Mouse (Mus musculus) urinary bladder, postnatal 0 days (tissue): ENCODE results near the gene Dedd. TPM values are rescaled to one million over a fixed set of nuclear protein-coding genes. Genes with fewer than 3 reads are reported as not detected.

Experiments
- polyA plus RNA-seq: library from polyadenylated mRNA; unstranded; fragments of >200 nt; fragmentation: Nextera tagmentation; extraction: Ambion mirVana; gene quantifications from 2 replicates; pipeline ENCODE4 v1.2.1, GENCODE M21; 2015

Dedd gene
- 34.0 and 36.6 TPM in 2 replicates for polyA plus RNA-seq

GRCm38 (mm10) chr1:171328839-171329432 lies at the start of gene Dedd:
TSS of gene Dedd (plus strand) at chr1:171329145.

GRCm38 (mm10) chr1:171280916-171281527 lies 47.9 kb upstream of the Dedd start, which contains the start of gene Ppox:
TSS of gene Ppox (minus strand) at chr1:171281186.

DNA sequence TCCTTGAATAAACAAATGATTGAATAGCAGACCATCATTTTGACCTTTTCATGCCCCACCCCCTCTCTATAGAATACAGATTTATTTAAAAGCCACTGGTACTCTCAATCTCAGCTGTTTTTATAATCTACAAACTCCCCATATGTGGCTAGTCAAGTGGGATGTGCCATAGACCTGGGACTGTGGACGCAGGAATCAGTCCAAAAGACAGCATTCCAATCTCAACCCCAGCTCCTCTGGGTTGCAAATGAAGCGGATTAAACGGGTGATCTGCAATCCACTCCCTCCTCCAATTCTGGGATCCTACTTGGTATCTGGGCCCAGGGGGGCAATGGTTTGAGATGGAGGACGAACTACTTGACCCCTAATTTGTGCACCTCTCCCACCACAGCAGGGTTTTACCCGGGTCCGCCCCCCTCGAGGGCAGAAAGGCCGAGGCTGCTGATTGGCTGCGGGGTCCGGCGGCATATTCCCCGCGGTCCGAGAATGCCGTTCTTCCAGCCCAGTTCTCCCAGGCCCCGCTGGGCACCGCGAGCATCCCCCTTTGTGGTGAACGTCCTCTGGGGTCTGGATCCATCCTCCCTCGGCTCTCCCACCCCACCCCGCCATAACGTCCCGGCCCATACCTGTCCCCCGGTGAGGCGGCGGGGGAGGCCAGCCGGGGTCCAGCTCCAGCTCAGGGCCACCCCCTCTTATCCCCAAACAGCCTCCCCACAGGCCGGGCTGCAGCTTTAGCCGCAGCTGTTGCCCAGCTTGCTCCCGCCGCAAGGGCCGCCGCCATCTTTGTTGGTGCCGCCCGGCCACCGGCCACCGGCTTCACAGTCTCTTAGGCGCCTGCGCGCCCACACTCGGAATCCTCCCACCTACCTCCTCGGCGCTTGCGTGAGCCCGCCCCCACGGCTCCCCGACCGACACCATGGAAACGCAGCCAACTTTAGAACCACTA lies 41.5 kb upstream of the Dedd start, which contains the start of gene Usp21:
Usp21 (minus strand) TSS at position 856 of the 946 bp plus-strand sequence.

DNA sequence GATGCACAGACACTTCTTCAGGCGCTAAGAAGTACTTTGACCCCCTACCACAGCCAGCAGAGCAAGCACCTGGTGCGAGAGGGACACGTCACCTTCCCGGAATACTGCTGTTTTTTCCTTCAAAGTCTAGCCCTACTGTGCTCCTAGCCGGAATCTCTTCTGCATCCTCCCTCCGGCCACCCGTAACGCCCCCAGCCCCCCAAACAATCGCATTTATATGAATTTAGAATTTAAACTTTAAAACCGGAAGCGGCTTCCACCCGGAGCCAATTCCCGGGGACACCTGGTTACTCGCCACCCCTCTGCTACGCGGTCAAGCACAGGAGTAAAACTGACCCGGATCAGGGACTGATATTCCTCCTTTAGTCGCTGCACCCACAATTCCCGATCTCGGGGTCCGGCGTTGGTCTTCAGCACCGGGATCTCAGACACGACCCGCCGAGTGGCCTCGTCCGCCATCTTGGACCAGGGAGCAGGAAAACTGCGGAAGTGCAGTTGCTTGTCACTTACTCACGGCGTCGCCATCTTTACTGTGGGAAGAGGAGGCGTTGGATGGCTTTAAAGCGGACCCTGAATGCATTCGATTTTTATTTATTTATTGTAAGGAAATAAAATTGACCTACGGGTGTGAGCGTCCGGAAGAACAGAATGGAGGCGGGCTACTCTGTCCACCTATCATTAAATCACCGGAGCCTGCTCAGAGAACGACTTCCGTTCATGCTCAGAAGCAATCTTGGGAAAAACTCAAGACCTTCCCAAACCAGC lies 34.5 kb upstream of the Dedd start, which contains the start of gene Ufc1:
Ufc1 (minus strand) TSS at position 727 of the 765 bp plus-strand sequence.

DNA sequence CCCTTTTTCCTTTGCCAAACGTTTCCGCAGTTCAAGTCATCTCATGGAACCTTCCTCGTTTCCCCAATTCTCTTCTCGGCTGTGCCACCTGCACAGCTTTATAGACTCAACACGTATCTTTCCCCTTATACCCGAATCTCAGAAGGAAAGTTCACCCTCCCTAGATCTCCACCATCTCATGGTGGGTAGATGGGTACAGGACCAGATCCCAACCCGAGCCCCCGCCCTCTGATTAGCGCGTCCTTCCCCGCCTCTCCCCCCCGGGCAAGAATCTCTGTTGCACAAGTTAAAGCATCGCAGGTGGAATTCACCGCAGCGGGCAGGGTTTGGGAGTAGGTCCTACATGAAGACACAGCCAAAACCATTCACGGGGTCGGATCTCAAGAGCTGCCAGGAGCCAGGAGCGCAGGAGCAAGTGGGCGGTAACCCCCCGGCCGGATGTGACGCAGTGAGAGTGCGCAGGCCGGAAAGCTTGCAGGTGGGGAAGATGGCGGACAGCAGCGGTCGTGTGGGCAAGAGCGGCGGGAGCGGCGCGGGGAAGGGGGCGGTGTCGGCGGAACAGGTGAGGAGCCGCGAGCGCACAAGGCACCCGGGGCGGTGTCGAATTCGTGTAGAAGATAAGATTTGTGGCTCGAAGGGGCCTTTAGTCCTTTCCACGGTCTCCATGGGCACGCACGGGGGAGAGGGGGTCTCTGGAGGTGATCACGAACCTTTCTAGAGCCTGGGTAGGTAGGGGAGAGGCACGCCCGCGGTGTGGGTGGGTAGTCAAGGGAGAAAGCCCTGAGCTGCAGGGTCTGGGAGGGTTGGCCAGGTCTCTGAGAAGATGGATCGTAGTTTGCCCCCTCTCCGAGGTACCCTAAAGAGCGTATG lies 16.5 kb downstream of the Dedd start, which contains the start of the genes Nit1 and Pfdn2:
Nit1 (minus strand) TSS at position 422 of the 870 bp plus-strand sequence.
Pfdn2 (plus strand) TSS at position 446 of the 870 bp plus-strand sequence.

GRCm38 (mm10) chr1:171360656-171361055 lies 31.7 kb downstream of the Dedd start, which contains the start of gene Klhdc9:
TSS of gene Klhdc9 (minus strand) at chr1:171360798.

GRCm38 (mm10) chr1:171369845-171370556 lies 41.1 kb downstream of the Dedd start, which contains the start of gene Nectin4:
TSS of gene Nectin4 (plus strand) at chr1:171370099.

DNA sequence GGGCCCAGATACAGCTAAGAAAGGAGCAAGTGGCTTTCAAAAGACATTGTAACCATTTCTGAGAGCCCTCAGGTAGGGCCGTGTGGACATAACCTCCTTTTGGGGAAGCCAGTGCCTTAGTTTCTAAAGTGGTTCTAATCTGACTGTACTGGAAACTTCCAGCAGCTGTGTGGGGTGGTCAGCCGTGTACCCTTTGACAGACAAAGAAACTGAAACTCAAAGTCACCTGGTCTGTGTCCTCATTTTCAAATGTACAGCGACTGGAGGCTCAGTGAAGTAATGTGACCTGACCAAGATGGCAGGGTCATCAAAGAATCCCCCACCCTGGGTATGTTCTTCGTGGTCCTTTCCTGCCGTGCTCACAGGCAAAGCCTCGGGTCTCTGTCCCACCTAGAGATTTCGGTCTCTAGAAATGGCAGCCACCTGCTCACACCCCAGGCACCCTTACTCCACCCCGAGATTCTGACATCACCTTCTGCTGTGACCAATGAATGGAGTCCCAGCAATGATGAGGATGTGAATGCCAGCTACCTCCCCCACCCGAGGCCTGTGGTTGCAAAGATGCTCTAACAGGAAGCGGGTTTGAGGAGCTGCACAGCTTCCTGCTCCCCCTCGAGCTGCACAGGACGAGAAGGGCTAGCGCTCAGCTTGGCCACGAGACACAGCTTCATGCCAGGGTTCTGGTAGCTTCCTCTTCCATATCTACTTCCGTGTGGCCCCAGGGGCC lies 59.6 kb downstream of the Dedd start, which contains the start of gene Arhgap30:
Arhgap30 (plus strand) TSS at position 579 of the 727 bp plus-strand sequence.

Other genes with a start within 250 kb of the Dedd start
- gene Cfap126, start 215.2 kb upstream of the Dedd start, polyA plus RNA-seq = 1.4 and 1.5 TPM in 2 replicates
- 266 and 286 TPM in 2 replicates for gene Sdhc, start 178.5 kb upstream of the Dedd start, polyA plus RNA-seq
- gene Mpz, start 178.4 kb upstream of the Dedd start, polyA plus RNA-seq = 1.6 and 1.7 TPM in 2 replicates
- gene Pcp4l1, start 132.9 kb upstream of the Dedd start, polyA plus RNA-seq = 246 and 265 TPM in 2 replicates
- gene Nr1i3, start 115.2 kb upstream of the Dedd start, polyA plus RNA-seq = 0.15 and 0.28 TPM in 2 replicates
- 24.1 and 24.4 TPM in 2 replicates for gene Tomm40l, start 106.6 kb upstream of the Dedd start, polyA plus RNA-seq
- 4.0 and 20.3 TPM in 2 replicates for gene Apoa2, start 104.1 kb upstream of the Dedd start, polyA plus RNA-seq
- 66.5 and 150 TPM in 2 replicates for gene Fcer1g, start 94.8 kb upstream of the Dedd start, polyA plus RNA-seq
- 4.6 and 5.8 TPM in 2 replicates for gene Adamts4, start 78.7 kb upstream of the Dedd start, polyA plus RNA-seq
- gene Ndufs2, start 77.8 kb upstream of the Dedd start, polyA plus RNA-seq = 196 and 216 TPM in 2 replicates
- gene B4galt3, start 58.8 kb upstream of the Dedd start, polyA plus RNA-seq = 41.8 and 42.3 TPM in 2 replicates
- gene Ppox, start 48.0 kb upstream of the Dedd start, polyA plus RNA-seq = 23.1 and 24.7 TPM in 2 replicates
- 29.3 and 30.5 TPM in 2 replicates for gene Usp21, start 41.2 kb upstream of the Dedd start, polyA plus RNA-seq
- 69.1 and 82.7 TPM in 2 replicates for gene Ufc1, start 34.1 kb upstream of the Dedd start, polyA plus RNA-seq
- gene Nit1, start 16.5 kb downstream of the Dedd start, polyA plus RNA-seq = 31.4 and 33.0 TPM in 2 replicates
- 62.2 and 64.8 TPM in 2 replicates for gene Pfdn2, start 16.5 kb downstream of the Dedd start, polyA plus RNA-seq
- gene Klhdc9, start 31.7 kb downstream of the Dedd start, polyA plus RNA-seq = 1.1 and 1.5 TPM in 2 replicates
- gene Nectin4, start 41.0 kb downstream of the Dedd start, polyA plus RNA-seq = 22.4 and 24.1 TPM in 2 replicates
- gene Arhgap30, start 59.8 kb downstream of the Dedd start, polyA plus RNA-seq = 2.1 and 4.7 TPM in 2 replicates
- 32.1 and 33.4 TPM in 2 replicates for gene Usf1, start 82.2 kb downstream of the Dedd start, polyA plus RNA-seq
- gene Tstd1, start 89.7 kb downstream of the Dedd start, polyA plus RNA-seq = 16.8 and 21.2 TPM in 2 replicates
- 84.3 and 90.0 TPM in 2 replicates for gene F11r, start 108.4 kb downstream of the Dedd start, polyA plus RNA-seq
- gene Alyref2, start 174.3 kb downstream of the Dedd start, polyA plus RNA-seq = 9.6 and 10.3 TPM in 2 replicates
- 0.51 and 0.73 TPM in 2 replicates for gene Itln1, start 206.1 kb downstream of the Dedd start, polyA plus RNA-seq
- gene Cd244a, start 230.0 kb downstream of the Dedd start, polyA plus RNA-seq = 0.77 and 3.5 TPM in 2 replicates